Mouse (Mus musculus): ENCODE measurements around the gene Zfp568. TPM values are rescaled to one million over a fixed set of nuclear protein-coding genes. Genes with fewer than 3 reads are reported as not detected.

The Zfp568 gene
- 5.6 TPM for polyA plus RNA-seq (2014; fragmentation: Illumina TruSeq; extraction: RNeasy Lipid Tissue Mini Kit (QIAGEN cat#74804); ENCODE audit: low read depth, low replicate concordance)

DNA sequence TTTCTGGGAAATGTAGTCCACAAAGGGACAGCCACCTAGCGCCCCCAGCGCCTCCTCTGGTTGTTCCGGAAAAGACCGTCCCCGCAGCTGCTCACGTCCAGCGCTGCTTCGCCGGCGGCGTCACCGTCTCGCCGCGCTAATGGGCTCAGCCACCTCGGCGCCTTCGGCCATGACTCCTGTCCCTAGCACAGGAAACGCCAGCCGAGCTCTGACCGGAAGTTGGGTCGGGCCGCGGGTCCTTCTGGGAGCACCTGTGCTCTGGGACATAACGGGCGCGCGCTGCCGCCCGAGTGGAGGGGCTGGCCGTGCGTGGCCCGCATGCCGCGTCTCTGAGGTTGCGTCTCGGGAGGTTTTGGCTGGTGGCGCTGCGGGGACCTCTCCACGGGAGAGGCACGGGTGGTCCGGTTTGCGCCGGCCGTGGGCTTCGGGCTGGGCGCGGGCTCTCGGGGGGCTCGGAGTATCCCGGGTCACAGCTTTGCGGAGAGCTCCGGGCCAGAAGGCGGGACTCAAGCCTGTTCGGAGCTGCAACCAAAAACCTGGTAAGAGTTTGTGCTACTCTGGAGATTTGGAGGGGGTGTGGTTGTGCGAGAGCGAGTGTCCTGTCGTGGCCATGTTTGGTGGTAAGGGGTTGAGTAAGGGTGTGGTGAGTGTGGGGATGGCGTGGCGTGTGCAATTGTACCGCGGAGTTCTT lies at the start of gene Zfp568:
TSS of gene Zfp568 (plus strand) at position 266 of the 691 bp plus-strand sequence.

DNA sequence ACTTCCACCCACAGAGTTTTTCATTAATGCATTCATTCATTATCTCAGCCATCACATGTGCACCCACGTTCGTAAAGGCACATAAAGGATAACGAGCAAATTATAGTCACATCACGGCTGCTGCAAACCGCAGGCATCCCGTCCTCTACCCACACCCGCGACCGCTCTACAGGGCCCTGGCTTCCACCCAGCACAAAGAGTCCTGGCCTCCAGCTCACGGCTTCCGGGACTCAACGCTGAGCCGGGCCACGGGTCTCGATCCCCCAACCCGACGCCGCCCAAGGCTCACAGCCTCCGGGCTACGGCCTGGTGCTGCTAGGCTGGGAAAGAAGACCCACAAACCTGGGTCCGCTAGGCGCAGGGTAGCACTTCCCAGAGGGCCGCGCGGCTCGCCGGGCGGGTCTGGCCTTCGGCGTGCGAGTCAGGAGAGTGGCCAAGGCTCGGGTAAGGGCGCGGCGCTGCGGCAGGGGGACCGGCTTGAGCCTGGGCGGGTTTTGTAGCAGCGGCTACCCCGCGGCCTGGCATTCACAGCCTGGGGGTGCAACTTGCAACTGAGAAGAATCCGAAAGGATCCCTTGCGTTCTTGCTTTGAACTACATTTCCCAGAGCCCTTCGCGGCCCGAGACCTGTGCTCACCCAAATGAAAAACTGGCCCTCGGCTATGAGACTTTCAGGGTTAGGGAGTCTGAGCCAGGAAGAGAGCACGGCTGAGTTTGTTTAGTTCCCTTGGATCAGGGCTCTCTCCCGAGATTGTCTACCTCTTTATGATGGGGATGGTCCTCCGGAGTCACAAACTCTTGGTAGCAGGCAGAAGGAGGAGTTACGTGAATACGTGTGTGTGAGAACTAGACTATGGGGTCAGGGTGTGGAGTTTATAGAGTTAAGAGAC lies 30.0 kb upstream of the Zfp568 start, which contains the start of gene Zfp74:
TSS of gene Zfp74 (minus strand) at position 577 of the 889 bp plus-strand sequence.

DNA sequence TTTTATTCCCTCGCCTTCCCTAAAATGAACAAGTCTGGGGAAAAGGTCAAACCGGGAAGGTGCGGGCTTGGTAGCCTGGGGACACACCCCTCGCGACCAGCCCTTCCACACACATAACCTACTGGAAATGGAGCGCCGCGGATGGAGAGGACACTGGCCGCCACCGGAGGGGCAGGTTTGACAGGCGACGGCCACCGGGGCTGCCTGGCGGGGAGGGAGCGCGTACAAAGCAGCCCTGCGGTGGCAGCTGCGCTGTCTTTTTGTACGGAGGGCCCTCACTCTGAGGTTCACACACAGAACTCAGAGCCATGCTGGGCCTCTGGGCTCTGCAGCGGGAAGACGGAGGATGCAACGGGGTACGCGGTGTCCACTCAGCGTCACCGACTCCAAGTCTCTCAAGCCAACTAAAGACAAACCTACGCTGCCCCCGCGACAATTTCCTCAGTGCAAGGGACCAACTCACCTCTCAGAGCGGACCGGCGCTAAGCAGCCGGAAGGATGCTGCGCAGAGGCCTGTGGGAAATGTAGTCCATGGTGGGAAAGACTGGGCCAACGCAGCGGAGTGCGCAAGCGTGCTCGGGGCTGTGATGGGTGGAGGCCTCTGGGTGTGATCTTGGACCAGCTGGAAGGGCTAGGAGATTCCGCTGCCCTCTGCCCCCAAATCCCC lies 67.3 kb downstream of the Zfp568 start, which contains the start of gene Zfp14:
TSS of gene Zfp14 (minus strand) at position 499 of the 667 bp plus-strand sequence.

DNA sequence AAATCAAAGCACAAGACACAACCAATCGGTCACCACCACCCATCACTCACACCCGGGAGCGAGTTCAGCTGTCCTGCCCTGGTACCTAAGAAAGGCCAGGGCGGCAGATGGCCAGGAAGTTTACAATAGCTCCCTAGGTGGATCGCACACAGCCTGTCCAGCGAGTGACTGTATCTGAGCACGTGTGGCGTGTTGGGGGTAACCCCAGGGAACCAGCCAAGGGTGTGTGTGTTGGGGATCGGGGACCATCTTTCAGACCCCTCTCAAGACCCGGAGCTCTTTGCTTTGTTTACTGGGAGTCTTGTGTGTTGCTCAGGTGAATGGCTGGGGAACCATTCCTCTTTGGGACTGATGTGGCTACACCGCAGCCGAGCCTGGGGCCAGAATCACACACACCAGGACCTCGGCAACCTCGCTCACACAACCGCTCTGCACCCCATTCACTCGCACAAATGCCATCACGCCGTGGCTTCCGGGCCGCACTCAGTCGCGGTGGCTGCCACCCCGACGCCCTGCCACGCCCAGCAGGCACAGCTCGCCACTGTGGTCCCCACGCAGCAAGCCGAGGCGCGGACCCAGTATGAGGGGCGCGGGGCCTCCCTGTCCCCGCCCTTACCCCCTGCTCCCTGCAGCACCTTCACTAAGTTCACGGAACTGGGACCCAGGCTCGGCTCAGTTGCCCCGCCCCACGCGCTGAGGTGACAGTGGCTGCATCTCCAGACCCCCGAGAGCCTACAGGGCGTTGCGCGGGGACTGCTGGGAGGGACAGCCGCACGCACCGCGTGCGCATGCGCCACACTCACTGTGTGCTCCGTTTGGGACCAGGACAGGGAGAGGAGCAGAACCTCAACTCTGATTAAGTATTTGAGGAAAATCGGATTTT lies 88.6 kb downstream of the Zfp568 start, which contains the start of gene Zfp82:
TSS of gene Zfp82 (minus strand) at position 755 of the 883 bp plus-strand sequence.

Other genes starting within 250 kb of the Zfp568 start
- gene Zfp84, start 215.4 kb upstream of the Zfp568 start, polyA plus RNA-seq (2014; fragmentation: Illumina TruSeq; extraction: RNeasy Lipid Tissue Mini Kit (QIAGEN cat#74804); ENCODE audit: low read depth, low replicate concordance), result 14.3 TPM
- 3.1 TPM for gene Zfp30, start 200.0 kb upstream of the Zfp568 start, polyA plus RNA-seq (2014; fragmentation: Illumina TruSeq; extraction: RNeasy Lipid Tissue Mini Kit (QIAGEN cat#74804); ENCODE audit: low read depth, low replicate concordance)
- gene Zfp790, start 167.8 kb upstream of the Zfp568 start, polyA plus RNA-seq (2014; fragmentation: Illumina TruSeq; extraction: RNeasy Lipid Tissue Mini Kit (QIAGEN cat#74804); ENCODE audit: low read depth, low replicate concordance), result 11.7 TPM
- 2.0 TPM for gene Zfp940, start 130.3 kb upstream of the Zfp568 start, polyA plus RNA-seq (2014; fragmentation: Illumina TruSeq; extraction: RNeasy Lipid Tissue Mini Kit (QIAGEN cat#74804); ENCODE audit: low read depth, low replicate concordance)
- 21.0 TPM for gene Zfp420, start 124.0 kb upstream of the Zfp568 start, polyA plus RNA-seq (2014; fragmentation: Illumina TruSeq; extraction: RNeasy Lipid Tissue Mini Kit (QIAGEN cat#74804); ENCODE audit: low read depth, low replicate concordance)
- 6.2 TPM for gene Zfp27, start 77.4 kb upstream of the Zfp568 start, polyA plus RNA-seq (2014; fragmentation: Illumina TruSeq; extraction: RNeasy Lipid Tissue Mini Kit (QIAGEN cat#74804); ENCODE audit: low read depth, low replicate concordance)
- 10.8 TPM for gene Zfp383, start 75.7 kb upstream of the Zfp568 start, polyA plus RNA-seq (2014; fragmentation: Illumina TruSeq; extraction: RNeasy Lipid Tissue Mini Kit (QIAGEN cat#74804); ENCODE audit: low read depth, low replicate concordance)
- gene Zfp74, start 29.9 kb upstream of the Zfp568 start, polyA plus RNA-seq (2014; fragmentation: Illumina TruSeq; extraction: RNeasy Lipid Tissue Mini Kit (QIAGEN cat#74804); ENCODE audit: low read depth, low replicate concordance), result 20.8 TPM
- gene Zfp14, start 67.4 kb downstream of the Zfp568 start, polyA plus RNA-seq (2014; fragmentation: Illumina TruSeq; extraction: RNeasy Lipid Tissue Mini Kit (QIAGEN cat#74804); ENCODE audit: low read depth, low replicate concordance), result 7.2 TPM
- gene Zfp82, start 88.9 kb downstream of the Zfp568 start, polyA plus RNA-seq (2014; fragmentation: Illumina TruSeq; extraction: RNeasy Lipid Tissue Mini Kit (QIAGEN cat#74804); ENCODE audit: low read depth, low replicate concordance), result 1.8 TPM
- gene Gm26920, start 106.5 kb downstream of the Zfp568 start, polyA plus RNA-seq (2014; fragmentation: Illumina TruSeq; extraction: RNeasy Lipid Tissue Mini Kit (QIAGEN cat#74804); ENCODE audit: low read depth, low replicate concordance), result not detected
- gene Zfp566, start 106.6 kb downstream of the Zfp568 start, polyA plus RNA-seq (2014; fragmentation: Illumina TruSeq; extraction: RNeasy Lipid Tissue Mini Kit (QIAGEN cat#74804); ENCODE audit: low read depth, low replicate concordance), result 2.0 TPM
- 142 TPM for gene Zfp260, start 110.8 kb downstream of the Zfp568 start, polyA plus RNA-seq (2014; fragmentation: Illumina TruSeq; extraction: RNeasy Lipid Tissue Mini Kit (QIAGEN cat#74804); ENCODE audit: low read depth, low replicate concordance)
- gene Zfp382, start 138.0 kb downstream of the Zfp568 start, polyA plus RNA-seq (2014; fragmentation: Illumina TruSeq; extraction: RNeasy Lipid Tissue Mini Kit (QIAGEN cat#74804); ENCODE audit: low read depth, low replicate concordance), result 3.9 TPM
- 49.5 TPM for gene Zfp146, start 185.8 kb downstream of the Zfp568 start, polyA plus RNA-seq (2014; fragmentation: Illumina TruSeq; extraction: RNeasy Lipid Tissue Mini Kit (QIAGEN cat#74804); ENCODE audit: low read depth, low replicate concordance)
- 2.9 TPM for gene Cox7a1, start 200.2 kb downstream of the Zfp568 start, polyA plus RNA-seq (2014; fragmentation: Illumina TruSeq; extraction: RNeasy Lipid Tissue Mini Kit (QIAGEN cat#74804); ENCODE audit: low read depth, low replicate concordance)
- gene Capns1, start 214.9 kb downstream of the Zfp568 start, polyA plus RNA-seq (2014; fragmentation: Illumina TruSeq; extraction: RNeasy Lipid Tissue Mini Kit (QIAGEN cat#74804); ENCODE audit: low read depth, low replicate concordance), result 171 TPM
- not detected for gene Polr2i, start 248.0 kb downstream of the Zfp568 start, polyA plus RNA-seq (2014; fragmentation: Illumina TruSeq; extraction: RNeasy Lipid Tissue Mini Kit (QIAGEN cat#74804); ENCODE audit: low read depth, low replicate concordance)
- 7.1 TPM for gene Tbcb, start 248.3 kb downstream of the Zfp568 start, polyA plus RNA-seq (2014; fragmentation: Illumina TruSeq; extraction: RNeasy Lipid Tissue Mini Kit (QIAGEN cat#74804); ENCODE audit: low read depth, low replicate concordance)